Mouse (Mus musculus): Measurements from ENCODE around the gene March10. TPM values are rescaled to one million over a fixed set of nuclear protein-coding genes. Genes with fewer than 3 reads are reported as not detected.

Gene March10
- polyA plus RNA-seq, 1 experiment from 2014 or later, result 0.18 TPM

DNA sequence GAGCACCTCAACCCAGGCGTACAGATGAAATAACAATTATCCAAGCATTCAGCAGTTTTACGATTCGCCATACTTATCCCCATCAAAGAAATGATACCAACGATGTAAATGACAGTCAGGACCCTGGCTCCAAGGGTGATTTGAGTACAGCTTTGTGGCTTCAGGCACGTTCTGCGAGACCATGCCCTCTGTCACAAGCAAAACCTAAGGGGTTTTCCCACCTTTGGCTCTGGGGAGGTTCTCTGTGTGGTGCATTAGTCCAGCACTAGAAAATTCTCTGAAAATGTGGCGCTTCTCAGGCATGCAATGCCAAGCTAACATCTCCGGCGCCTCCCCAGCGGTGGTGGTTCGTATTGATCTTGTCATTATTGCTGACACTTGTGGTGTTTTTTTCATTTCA, 47.1 kb downstream of the March10 start:
- Histone ChIP-seq H3K9me3 (replicated peaks; ENCODE audit: control insufficient read depth, low read length) (no peaks in the 10 kb centered on the region), H3K27ac (ENCODE audit: low read length) (no peak overlapping the region), H3K4me2 (ENCODE audit: low read depth, low read length) (no peak overlapping the region), H3K9ac (ENCODE audit: low read length) (no peak overlapping the region), H3K36me3 (ENCODE audit: control insufficient read depth, insufficient read depth) (no peaks in the 10 kb centered on the region), H3K27me3 (ENCODE audit: control insufficient read depth, insufficient read depth, low read length) (no peaks in the 10 kb centered on the region), H3K4me3 (ENCODE audit: low read length) (no peak overlapping the region), H3K4me1 (ENCODE audit: control insufficient read depth, insufficient read depth, low read length) (no peaks in the 10 kb centered on the region)
- WGBS, result 91% methylated on average over 11 of the region's 11 CpGs
- ATAC-seq (replicated peaks; ENCODE audit: extremely low read depth, insufficient read depth, low FRiP score), result no peak

DNA sequence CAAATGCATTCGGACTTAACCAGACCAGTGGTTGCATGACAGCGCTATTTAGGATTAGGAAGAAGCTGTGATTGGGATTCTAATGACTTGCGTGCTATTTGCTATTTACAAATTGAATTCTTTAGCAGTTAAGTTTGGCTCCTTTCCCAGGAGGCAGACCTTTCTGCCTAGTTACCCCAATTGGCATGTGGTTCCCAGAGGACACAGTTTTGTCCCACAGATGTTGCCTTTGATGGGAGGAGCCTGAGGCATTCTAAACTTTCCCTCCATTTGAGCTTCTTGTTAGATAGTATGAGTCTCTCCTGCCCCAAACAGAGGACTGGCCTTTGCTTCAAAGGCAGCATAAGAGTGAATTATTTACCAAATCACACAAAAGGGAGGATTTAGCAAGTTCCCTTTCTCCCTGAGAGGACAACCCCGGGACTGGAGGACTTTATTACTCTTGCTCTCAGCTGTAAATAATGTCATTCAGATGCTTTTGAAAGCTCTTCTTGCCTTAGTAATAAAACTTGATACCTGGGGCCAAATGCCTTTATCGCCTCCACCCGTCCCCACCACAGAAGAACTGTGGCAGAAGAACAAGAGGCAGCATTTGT, 48.6 kb downstream of the March10 start:
- Histone ChIP-seq H3K27ac (ENCODE audit: low read length) (no peak overlapping the region), H3K4me3 (ENCODE audit: low read length) (no peak overlapping the region), H3K4me1 (ENCODE audit: control insufficient read depth, insufficient read depth, low read length) (0 out of 2 replicates have a peak, but pooled peaks cover 2% of the 10 kb centered on the region), H3K9ac (ENCODE audit: low read length) (no peak overlapping the region), H3K9me3 (replicated peaks; ENCODE audit: control insufficient read depth, low read length) (no peaks in the 10 kb centered on the region), H3K27me3 (ENCODE audit: control insufficient read depth, insufficient read depth, low read length) (no peaks in the 10 kb centered on the region), H3K36me3 (ENCODE audit: control insufficient read depth, insufficient read depth) (no peaks in the 10 kb centered on the region), H3K4me2 (ENCODE audit: low read depth, low read length) (no peak overlapping the region)
- WGBS, result 78% methylated on average over 6 of the region's 6 CpGs
- ATAC-seq (replicated peaks; ENCODE audit: extremely low read depth, insufficient read depth, low FRiP score), result no peak

DNA sequence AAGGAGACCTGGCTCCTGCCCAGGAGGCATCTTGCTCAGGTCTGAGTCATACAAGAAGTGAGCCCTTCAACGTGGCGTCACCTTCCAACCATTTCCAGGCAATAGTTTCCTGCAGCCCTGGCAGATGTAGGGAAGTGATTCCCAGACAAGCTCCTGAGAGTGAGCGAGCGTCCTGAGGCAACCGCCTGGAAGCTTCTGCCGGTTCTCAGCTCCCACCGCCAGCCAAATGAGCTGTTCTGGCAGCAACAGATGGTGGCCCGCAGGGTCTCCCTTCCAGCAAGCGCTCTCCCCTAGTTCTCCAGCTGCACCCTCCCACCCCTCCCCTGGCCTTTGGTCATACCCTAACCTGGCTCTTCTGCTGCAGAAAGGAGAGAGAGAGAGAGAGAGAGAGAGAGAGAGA, 54.2 kb downstream of the March10 start:
- no peak for ATAC-seq (replicated peaks; ENCODE audit: extremely low read depth, insufficient read depth, low FRiP score)
- no peaks in the 10 kb centered on the region for H3K9me3 ChIP-seq (replicated peaks; ENCODE audit: control insufficient read depth, low read length)
- H3K4me2 ChIP-seq (ENCODE audit: low read depth, low read length), result no peak overlapping the region
- H3K9ac ChIP-seq (ENCODE audit: low read length), result no peak overlapping the region
- WGBS, result 44% methylated on average over 9 of the region's 9 CpGs
- no peak overlapping the region for H3K27ac ChIP-seq (ENCODE audit: low read length)
- H3K4me1 ChIP-seq (ENCODE audit: control insufficient read depth, insufficient read depth, low read length), result 0 out of 2 replicates have a peak, but pooled peaks cover 2% of the 10 kb centered on the region
- H3K36me3 ChIP-seq (ENCODE audit: control insufficient read depth, insufficient read depth), result no peaks in the 10 kb centered on the region
- no peaks in the 10 kb centered on the region for H3K27me3 ChIP-seq (ENCODE audit: control insufficient read depth, insufficient read depth, low read length)
- no peak overlapping the region for H3K4me3 ChIP-seq (ENCODE audit: low read length)

- Histone ChIP-seq H3K36me3 (ENCODE audit: control insufficient read depth, insufficient read depth) (no peaks in the 10 kb centered on the region), H3K9me3 (replicated peaks; ENCODE audit: control insufficient read depth, low read length) (no peaks in the 10 kb centered on the region), H3K4me3 (ENCODE audit: low read length) (no peak overlapping the region), H3K4me2 (ENCODE audit: low read depth, low read length) (no peak overlapping the region), H3K27me3 (ENCODE audit: control insufficient read depth, insufficient read depth, low read length) (no peaks in the 10 kb centered on the region), H3K4me1 (ENCODE audit: control insufficient read depth, insufficient read depth, low read length) (no peaks in the 10 kb centered on the region), H3K9ac (ENCODE audit: low read length) (no peak overlapping the region), H3K27ac (ENCODE audit: low read length) (no peak overlapping the region)
- 76% methylated on average over 7 of the region's 7 CpGs for WGBS
- no peak for ATAC-seq (replicated peaks; ENCODE audit: extremely low read depth, insufficient read depth, low FRiP score)
Measured at GRCm38 (mm10) chr11:105390290-105390689, 66.2 kb downstream of the March10 start.

DNA sequence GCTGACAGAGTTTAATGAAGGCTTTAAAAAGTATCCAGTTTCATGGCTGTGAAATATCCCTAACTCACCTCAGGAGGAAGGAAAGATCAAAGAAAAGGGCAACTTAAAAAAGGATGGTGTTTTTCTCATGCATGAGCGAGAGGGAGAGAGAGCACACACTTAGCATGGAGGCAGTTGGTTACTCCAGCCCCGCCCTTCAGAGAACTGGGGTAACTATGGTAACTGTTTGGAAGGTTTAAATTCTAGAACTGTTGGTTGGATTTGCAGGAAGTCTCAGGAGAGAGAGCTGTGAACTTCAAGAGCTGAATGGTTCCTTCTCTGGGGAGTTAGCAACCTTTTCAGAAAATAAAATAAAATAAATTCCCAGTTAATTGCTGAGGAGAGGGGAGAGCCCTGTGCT, 67.9 kb downstream of the March10 start:
- 71% methylated on average over 2 of the region's 2 CpGs for WGBS
- no peaks in the 10 kb centered on the region for H3K4me1 ChIP-seq (ENCODE audit: control insufficient read depth, insufficient read depth, low read length)
- ATAC-seq (replicated peaks; ENCODE audit: extremely low read depth, insufficient read depth, low FRiP score), result no peak

DNA sequence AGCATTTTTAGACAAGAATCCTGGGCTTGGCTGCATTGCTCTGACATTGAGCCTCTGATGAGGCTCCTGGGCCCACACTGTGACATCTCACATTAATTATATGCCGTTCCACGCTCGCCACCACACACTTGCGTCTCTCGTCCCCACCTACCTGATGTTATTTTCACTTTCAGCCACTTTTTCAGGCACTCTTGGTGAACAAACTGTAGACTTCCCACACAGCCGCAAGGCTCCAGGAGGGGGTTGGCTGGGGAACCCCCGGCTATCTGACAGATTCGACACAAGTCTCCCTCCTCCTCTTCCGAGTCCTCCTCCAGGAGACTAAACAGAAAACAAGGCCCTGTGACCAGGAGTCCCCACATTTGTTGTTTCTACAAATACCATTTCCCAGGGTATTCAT, 71.3 kb downstream of the March10 start:
- Histone ChIP-seq H3K4me2 (ENCODE audit: low read depth, low read length) (no peak overlapping the region), H3K9ac (ENCODE audit: low read length) (no peak overlapping the region), H3K9me3 (replicated peaks; ENCODE audit: control insufficient read depth, low read length) (peaks cover 5% of the 10 kb centered on the region; the same call in 1 of the 2 replicates), H3K27ac (ENCODE audit: low read length) (no peak overlapping the region), H3K4me1 (ENCODE audit: control insufficient read depth, insufficient read depth, low read length) (no peaks in the 10 kb centered on the region), H3K36me3 (ENCODE audit: control insufficient read depth, insufficient read depth) (no peaks in the 10 kb centered on the region), H3K27me3 (ENCODE audit: control insufficient read depth, insufficient read depth, low read length) (no peaks in the 10 kb centered on the region), H3K4me3 (ENCODE audit: low read length) (no peak overlapping the region)
- 84% methylated on average over 9 of the region's 9 CpGs for WGBS
- ATAC-seq (replicated peaks; ENCODE audit: extremely low read depth, insufficient read depth, low FRiP score), result no peak

More for the DNA sequence above, 67.9 kb downstream of the March10 start:
- no peak overlapping the region for H3K4me2 ChIP-seq (ENCODE audit: low read depth, low read length)
- no peak overlapping the region for H3K4me3 ChIP-seq (ENCODE audit: low read length)
- H3K9ac ChIP-seq (ENCODE audit: low read length), result no peak overlapping the region
- no peaks in the 10 kb centered on the region for H3K36me3 ChIP-seq (ENCODE audit: control insufficient read depth, insufficient read depth)
- no peak overlapping the region for H3K27ac ChIP-seq (ENCODE audit: low read length)
- peaks cover 5% of the 10 kb centered on the region; the same call in 1 of the 2 replicates for H3K9me3 ChIP-seq (replicated peaks; ENCODE audit: control insufficient read depth, low read length)
- H3K27me3 ChIP-seq (ENCODE audit: control insufficient read depth, insufficient read depth, low read length), result no peaks in the 10 kb centered on the region

DNA sequence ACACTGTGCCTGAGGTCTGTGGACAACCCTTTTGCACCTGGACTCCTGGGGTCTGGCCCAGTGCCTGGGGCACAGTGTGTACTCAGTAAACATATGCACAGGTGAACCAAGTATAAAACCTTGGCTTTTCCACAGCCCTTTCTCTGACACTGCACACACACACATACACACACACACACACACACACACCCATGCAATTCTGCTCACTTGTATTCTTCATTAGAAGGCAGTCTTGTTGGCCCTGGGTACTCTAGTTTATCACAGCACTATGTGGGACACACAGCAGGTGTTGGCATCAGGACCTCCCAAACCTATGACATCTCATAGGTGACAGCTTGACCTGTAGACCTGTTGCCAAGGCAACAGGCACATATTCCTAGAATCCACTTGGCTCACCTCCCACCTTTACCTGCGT, 80.7 kb downstream of the March10 start:
- WGBS, result 90% methylated on average over 1 of the region's 1 CpGs
- no peak overlapping the region for H3K4me3 ChIP-seq (ENCODE audit: low read length)

DNA sequence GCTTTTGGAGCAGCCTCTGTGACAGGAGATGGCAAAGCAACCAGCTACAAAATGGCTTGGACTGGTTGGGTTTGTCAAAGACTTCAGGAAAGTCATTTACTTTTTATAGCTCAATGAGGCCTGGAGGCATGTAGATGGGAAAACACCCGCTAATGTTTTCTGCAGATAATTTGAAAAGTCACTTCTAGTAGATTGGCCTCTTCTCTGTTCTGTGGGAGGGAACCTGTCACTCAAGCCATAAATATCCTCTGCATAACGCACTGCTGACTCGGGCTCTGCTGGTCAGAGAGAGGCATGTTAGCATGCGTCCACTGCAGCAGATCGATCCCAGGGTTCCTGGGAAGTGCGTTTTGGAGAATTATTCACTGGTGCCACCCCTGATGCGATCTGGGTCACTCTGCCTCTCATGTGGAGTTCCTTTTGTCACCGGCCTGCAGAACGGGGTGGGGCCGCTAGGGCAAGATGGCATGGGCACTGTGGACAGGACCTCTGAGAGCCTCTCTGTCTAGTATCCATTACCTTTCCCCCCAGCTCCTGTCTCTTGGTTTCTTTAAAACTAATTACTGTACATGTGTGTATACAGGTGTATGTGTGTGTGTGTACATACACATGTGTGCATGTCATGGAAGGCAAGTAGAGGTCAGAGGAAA, 81.9 kb downstream of the March10 start:
- H3K27ac ChIP-seq (ENCODE audit: low read length), result peak overlapping the region; percentile 69
- no peaks in the 10 kb centered on the region for H3K9me3 ChIP-seq (replicated peaks; ENCODE audit: control insufficient read depth, low read length)
- peaks cover 18% of the 10 kb centered on the region for H3K4me1 ChIP-seq (ENCODE audit: control insufficient read depth, insufficient read depth, low read length)
- 44% methylated on average over 10 of the region's 10 CpGs for WGBS
- no peaks in the 10 kb centered on the region for H3K36me3 ChIP-seq (ENCODE audit: control insufficient read depth, insufficient read depth)
- no peak overlapping the region; the same call in 1 of the 2 replicates for H3K9ac ChIP-seq (ENCODE audit: low read length)
- peak; percentile 47; the same call in 1 of the 2 replicates for ATAC-seq (replicated peaks; ENCODE audit: extremely low read depth, insufficient read depth, low FRiP score)
- no peak overlapping the region for H3K4me3 ChIP-seq (ENCODE audit: low read length)
- H3K4me2 ChIP-seq (ENCODE audit: low read depth, low read length), result no peak overlapping the region
- no peaks in the 10 kb centered on the region for H3K27me3 ChIP-seq (ENCODE audit: control insufficient read depth, insufficient read depth, low read length)

More for the DNA sequence above, 80.7 kb downstream of the March10 start:
- H3K27me3 ChIP-seq (ENCODE audit: control insufficient read depth, insufficient read depth, low read length), result no peaks in the 10 kb centered on the region
- no peak overlapping the region for H3K9ac ChIP-seq (ENCODE audit: low read length)
- no peak overlapping the region for H3K27ac ChIP-seq (ENCODE audit: low read length)
- no peaks in the 10 kb centered on the region for H3K36me3 ChIP-seq (ENCODE audit: control insufficient read depth, insufficient read depth)
- H3K4me2 ChIP-seq (ENCODE audit: low read depth, low read length), result no peak overlapping the region
- H3K9me3 ChIP-seq (replicated peaks; ENCODE audit: control insufficient read depth, low read length), result no peaks in the 10 kb centered on the region
- no peak for ATAC-seq (replicated peaks; ENCODE audit: extremely low read depth, insufficient read depth, low FRiP score)
- peaks cover 18% of the 10 kb centered on the region for H3K4me1 ChIP-seq (ENCODE audit: control insufficient read depth, insufficient read depth, low read length)

- 49% methylated on average over 8 of the region's 8 CpGs for WGBS
- Histone ChIP-seq H3K9me3 (replicated peaks; ENCODE audit: control insufficient read depth, low read length) (no peaks in the 10 kb centered on the region), H3K4me2 (ENCODE audit: low read depth, low read length) (no peak overlapping the region), H3K4me3 (ENCODE audit: low read length) (no peak overlapping the region), H3K4me1 (ENCODE audit: control insufficient read depth, insufficient read depth, low read length) (peaks cover 18% of the 10 kb centered on the region), H3K9ac (ENCODE audit: low read length) (no peak overlapping the region), H3K27ac (ENCODE audit: low read length) (peak overlapping the region; percentile 69), H3K27me3 (ENCODE audit: control insufficient read depth, insufficient read depth, low read length) (no peaks in the 10 kb centered on the region), H3K36me3 (ENCODE audit: control insufficient read depth, insufficient read depth) (no peaks in the 10 kb centered on the region)
- no peak for ATAC-seq (replicated peaks; ENCODE audit: extremely low read depth, insufficient read depth, low FRiP score)
Measured at GRCm38 (mm10) chr11:105373881-105374280, 82.7 kb downstream of the March10 start.

Data from heart, embryonic 16.5 days (tissue).